Mouse (Mus musculus) embryonic facial prominence, embryonic 13.5 days (tissue): Measurements from ENCODE around the gene Fbxo4. TPM values are rescaled to one million over a fixed set of nuclear protein-coding genes. Genes with fewer than 3 reads are reported as not detected.

ENCODE experiments used
- ATAC-seq: fragments of 200-750 bp; cut with Nextera tagmentation; 2 replicates; pipeline ENCODE4 v1.8.0; 2017; ENCODE audit warnings: low read depth; ENCODE audit not compliant: insufficient number of reproducible peaks, insufficient read depth, low FRiP score, low TSS enrichment
- H3K27ac ChIP-seq: fragments of 300-500 bp; sonication (generic); 2 replicates; pipeline ENCODE4 v1.5.1; 2015; ENCODE audit warnings: moderate library complexity, mild to moderate bottlenecking, inconsistent platforms
- H3K27me3 ChIP-seq: fragments of 300-500 bp; sonication (generic); 2 replicates; pipeline ENCODE4 v1.6.1; 2015; ENCODE audit warnings: mild to moderate bottlenecking, inconsistent platforms
- H3K36me3 ChIP-seq: fragments of 300-500 bp; sonication (generic); 2 replicates; pipeline ENCODE4 v1.6.1; 2015; ENCODE audit warnings: mild to moderate bottlenecking, inconsistent platforms
- H3K4me1 ChIP-seq: fragments of 300-500 bp; sonication (generic); 2 replicates; pipeline ENCODE4 v1.6.1; 2015; ENCODE audit warnings: inconsistent platforms
- H3K4me2 ChIP-seq: fragments of 300-500 bp; sonication (generic); 2 replicates; pipeline ENCODE4 v1.6.1; 2015; ENCODE audit warnings: moderate library complexity, mild to moderate bottlenecking, inconsistent platforms
- H3K4me3 ChIP-seq: fragments of 300-500 bp; sonication (generic); 2 replicates; pipeline ENCODE4 v1.5.1; 2015; ENCODE audit warnings: mild to moderate bottlenecking, inconsistent platforms
- H3K9ac ChIP-seq: fragments of 300-500 bp; sonication (generic); 2 replicates; pipeline ENCODE4 v1.6.1; 2015; ENCODE audit warnings: mild to moderate bottlenecking, inconsistent platforms
- H3K9me3 ChIP-seq: fragments of 300-500 bp; sonication (generic); 2 replicates; pipeline ENCODE4 v1.6.1; 2016; ENCODE audit warnings: inconsistent platforms
- WGBS: fragments of 180-500 bp; shearing (Covaris S2); methylation state at CpG from one replicate; pipeline ENCODE4 v1.1.7; 2015; ENCODE audit warnings: mixed read lengths; 5-methylcytosine and 5-hydroxymethylcytosine counted together
- polyA plus RNA-seq: library from polyadenylated mRNA; unstranded; fragments of >200 nt; fragmentation: Nextera tagmentation; extraction: Ambion mirVana; gene quantifications from 2 replicates; pipeline ENCODE4 v1.2.1, GENCODE M21; 2015

Fbxo4 gene
- polyA plus RNA-seq, 1 experiment from 2014 or later, result 9.8 TPM

GRCm38 (mm10) chr15:4013873-4014272, 34.5 kb upstream of the Fbxo4 start:
- WGBS, result 72% methylated on average over 2 of the region's 2 CpGs
- no peak overlapping the region for H3K27ac ChIP-seq
- H3K4me2 ChIP-seq, result no peak overlapping the region
- H3K9me3 ChIP-seq, result no peaks in the 10 kb centered on the region
- no peaks in the 10 kb centered on the region for H3K4me1 ChIP-seq
- H3K9ac ChIP-seq, result no peak overlapping the region
- no peak overlapping the region for H3K4me3 ChIP-seq
- no peak for ATAC-seq
- H3K36me3 ChIP-seq, result no peaks in the 10 kb centered on the region
- H3K27me3 ChIP-seq, result no peaks in the 10 kb centered on the region

- H3K27me3 ChIP-seq, result no peaks in the 10 kb centered on the region
- WGBS, result 75% methylated on average over 2 of the region's 2 CpGs
- no peaks in the 10 kb centered on the region for H3K4me1 ChIP-seq
- ATAC-seq, result no peak
- H3K9me3 ChIP-seq, result peaks cover 8% of the 10 kb centered on the region
- H3K4me3 ChIP-seq, result no peak overlapping the region
- H3K36me3 ChIP-seq, result no peaks in the 10 kb centered on the region
- no peak overlapping the region for H3K9ac ChIP-seq
- no peak overlapping the region for H3K27ac ChIP-seq
- H3K4me2 ChIP-seq, result no peak overlapping the region
Observed at GRCm38 (mm10) chr15:4000536-4000935, 21.2 kb upstream of the Fbxo4 start.

- no peak overlapping the region for H3K9ac ChIP-seq
- no peak overlapping the region for H3K4me2 ChIP-seq
- H3K27ac ChIP-seq, result no peak overlapping the region
- no peak for ATAC-seq
- no peaks in the 10 kb centered on the region for H3K9me3 ChIP-seq
- no peaks in the 10 kb centered on the region for H3K36me3 ChIP-seq
- peaks cover 4% of the 10 kb centered on the region for H3K4me1 ChIP-seq
- WGBS, result 68% methylated on average over 2 of the region's 2 CpGs
- no peaks in the 10 kb centered on the region for H3K27me3 ChIP-seq
- H3K4me3 ChIP-seq, result no peak overlapping the region
Observed at GRCm38 (mm10) chr15:3999144-3999543, 19.8 kb upstream of the Fbxo4 start.

GRCm38 (mm10) chr15:3996267-3997010, 17.1 kb upstream of the Fbxo4 start:
- no peak for ATAC-seq
- Histone ChIP-seq H3K4me3 (peak overlapping the region; percentile 78), H3K27me3 (no peaks in the 10 kb centered on the region), H3K27ac (peak overlapping the region; percentile 95), H3K36me3 (peaks cover 8% of the 10 kb centered on the region), H3K9me3 (no peaks in the 10 kb centered on the region), H3K4me1 (peaks cover 8% of the 10 kb centered on the region), H3K9ac (peak overlapping the region; percentile 73), H3K4me2 (peak overlapping the region; percentile 74)
- 17% methylated on average over 14 of the region's 14 CpGs for WGBS

GRCm38 (mm10) chr15:3995448-3996266, 16.3 kb upstream of the Fbxo4 start, which contains the start of gene AW549877:
Gene AW549877 (minus strand): TSS chr15:3995744.
- H3K27me3 ChIP-seq, result no peaks in the 10 kb centered on the region
- H3K27ac ChIP-seq, result peak within 1 kb of the TSS; percentile 95

GRCm38 (mm10) chr15:3994852-3995447, 15.6 kb upstream of the Fbxo4 start:
- ATAC-seq, result no peak
- peak overlapping the region; percentile 74 for H3K4me2 ChIP-seq
- WGBS, result 19% methylated on average over 14 of the region's 14 CpGs

More at GRCm38 (mm10) chr15:3995448-3996266, 16.3 kb upstream of the Fbxo4 start, which contains the start of gene AW549877:
- Histone ChIP-seq H3K9me3 (no peaks in the 10 kb centered on the region), H3K9ac (peak within 1 kb of the TSS; percentile 86), H3K36me3 (peaks cover 16% of the 10 kb centered on the region), H3K4me3 (peak within 1 kb of the TSS; percentile 78), H3K4me2 (peak within 1 kb of the TSS; percentile 74), H3K4me1 (peaks cover 8% of the 10 kb centered on the region)
- ATAC-seq, result peak; percentile 99
- 0% methylated on average over 61 of the region's 61 CpGs for WGBS

GRCm38 (mm10) chr15:3987981-3988380, 8.6 kb upstream of the Fbxo4 start:
- Histone ChIP-seq H3K4me3 (no peak overlapping the region), H3K9ac (no peak overlapping the region), H3K27me3 (no peaks in the 10 kb centered on the region), H3K4me2 (no peak overlapping the region), H3K27ac (no peak overlapping the region), H3K9me3 (no peaks in the 10 kb centered on the region), H3K36me3 (peaks cover 67% of the 10 kb centered on the region), H3K4me1 (no peaks in the 10 kb centered on the region)
- no peak for ATAC-seq
- WGBS, result 69% methylated on average over 2 of the region's 2 CpGs

More at GRCm38 (mm10) chr15:3994852-3995447, 15.6 kb upstream of the Fbxo4 start:
- Histone ChIP-seq H3K4me1 (peaks cover 8% of the 10 kb centered on the region), H3K9me3 (no peaks in the 10 kb centered on the region), H3K4me3 (peak overlapping the region; percentile 78), H3K36me3 (peaks cover 23% of the 10 kb centered on the region), H3K27ac (peak overlapping the region; percentile 95), H3K27me3 (no peaks in the 10 kb centered on the region), H3K9ac (peak overlapping the region; percentile 86)

GRCm38 (mm10) chr15:3984876-3985275, 5.5 kb upstream of the Fbxo4 start:
- no peak overlapping the region for H3K4me2 ChIP-seq
- 84% methylated on average over 2 of the region's 2 CpGs for WGBS

GRCm38 (mm10) chr15:3982732-3983131, 3.4 kb upstream of the Fbxo4 start:
- H3K9ac ChIP-seq, result no peak overlapping the region
- ATAC-seq, result no peak
- H3K27ac ChIP-seq, result no peak overlapping the region
- 90% methylated on average over 5 of the region's 5 CpGs for WGBS
- no peak overlapping the region for H3K4me3 ChIP-seq
- no peaks in the 10 kb centered on the region for H3K4me1 ChIP-seq
- no peak overlapping the region for H3K4me2 ChIP-seq
- peaks cover 39% of the 10 kb centered on the region for H3K36me3 ChIP-seq
- no peaks in the 10 kb centered on the region for H3K27me3 ChIP-seq
- H3K9me3 ChIP-seq, result no peaks in the 10 kb centered on the region

More at GRCm38 (mm10) chr15:3984876-3985275, 5.5 kb upstream of the Fbxo4 start:
- Histone ChIP-seq H3K4me1 (no peaks in the 10 kb centered on the region), H3K36me3 (peaks cover 51% of the 10 kb centered on the region), H3K27ac (no peak overlapping the region), H3K4me3 (no peak overlapping the region), H3K9me3 (no peaks in the 10 kb centered on the region), H3K9ac (no peak overlapping the region), H3K27me3 (no peaks in the 10 kb centered on the region)
- ATAC-seq, result no peak

- H3K9ac ChIP-seq, result peak overlapping the region; percentile 95; the same call in 1 of the 2 replicates
- H3K4me2 ChIP-seq, result peak overlapping the region; percentile 71
- 83% methylated on average over 3 of the region's 3 CpGs for WGBS
- peak overlapping the region; percentile 68 for H3K4me3 ChIP-seq
- no peaks in the 10 kb centered on the region for H3K27me3 ChIP-seq
- H3K9me3 ChIP-seq, result no peaks in the 10 kb centered on the region
- no peak for ATAC-seq
- H3K4me1 ChIP-seq, result no peaks in the 10 kb centered on the region
- H3K27ac ChIP-seq, result peak overlapping the region; percentile 93
- peaks cover 23% of the 10 kb centered on the region for H3K36me3 ChIP-seq
Observed at GRCm38 (mm10) chr15:3979871-3980270, 498 bp upstream of the Fbxo4 start.

GRCm38 (mm10) chr15:3978279-3978678, 1.1 kb downstream of the Fbxo4 start:
- H3K4me3 ChIP-seq, result no peak overlapping the region
- H3K4me2 ChIP-seq, result peak overlapping the region; percentile 71
- no peak for ATAC-seq
- no peak overlapping the region for H3K9ac ChIP-seq
- H3K36me3 ChIP-seq, result peaks cover 12% of the 10 kb centered on the region; the same call in 1 of the 2 replicates
- WGBS, result 89% methylated on average over 2 of the region's 2 CpGs
- H3K27me3 ChIP-seq, result no peaks in the 10 kb centered on the region
- no peaks in the 10 kb centered on the region for H3K9me3 ChIP-seq
- no peak overlapping the region for H3K27ac ChIP-seq
- H3K4me1 ChIP-seq, result no peaks in the 10 kb centered on the region
